Mouse (Mus musculus): ENCODE results near the gene Pbdc1.

DNA sequence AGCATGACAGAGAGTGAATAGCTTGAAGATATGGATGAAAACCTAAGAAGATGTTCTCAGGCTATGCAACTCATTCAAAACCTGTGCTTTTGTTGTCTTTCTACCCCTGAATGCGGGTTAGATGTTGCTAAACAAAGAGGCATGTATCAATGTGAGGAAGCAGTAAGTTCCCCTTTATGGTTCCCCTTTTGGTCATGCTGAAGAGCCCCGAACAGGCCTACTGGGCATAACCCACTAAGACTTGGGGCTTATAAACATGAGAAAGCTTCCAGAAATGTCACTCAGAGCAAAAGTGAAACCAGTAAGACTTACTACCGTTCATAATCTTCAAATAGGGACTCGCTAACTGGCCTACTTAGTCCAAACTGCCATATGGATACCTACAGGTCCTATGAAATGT is 14.8 kb upstream of the Pbdc1 start:
- TF ChIP-seq CTCF (IDR thresholded peaks at IDR 0.05; ENCODE audit: low read depth) (no peak), EP300 (IDR thresholded peaks at IDR 0.05; ENCODE audit: low read depth) (no peak)

Measured in liver, embryonic 14.5 days (tissue).